Comparison of ENCODE assay signal across 26 mouse cellular contexts in the genomic region with DNA sequence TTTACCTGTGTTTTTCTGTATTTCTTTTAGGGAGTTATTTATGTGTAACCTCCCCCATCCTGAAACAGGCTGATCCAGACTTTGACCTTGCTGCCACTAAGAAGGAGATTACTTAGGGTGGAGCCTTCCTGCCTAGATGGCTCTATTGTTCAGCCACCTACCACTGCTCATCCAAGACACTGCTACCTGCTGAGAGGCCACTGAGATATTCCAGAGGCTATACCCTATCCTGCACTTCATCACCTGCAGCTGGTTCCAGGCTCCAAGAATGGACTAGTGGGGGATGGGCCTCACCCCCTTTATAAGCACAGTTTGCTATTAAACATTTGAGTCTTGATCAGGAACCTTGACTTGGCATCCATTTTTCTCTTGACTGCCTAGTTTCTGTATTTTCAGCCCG.
DNase-seq lines count a peak whose midpoint lies in the region; ATAC-seq and TF ChIP-seq lines count a peak whose summit lies in the region.
"Had no signal": no experiment of that assay in that cellular context is flagged by ENCODE, and none has a peak within 500 bp of the region (broad histone marks: within the 10 kb centered on the region; RNA-seq: fewer than 3 reads in every experiment).

No protein-coding gene starts in this region.

- no peaks in the 10 kb centered on the region for H3K9me3 ChIP-seq in ES-E14 (ENCODE audit: control insufficient read depth, insufficient read depth, low read depth, low read length)
- no peaks in the 10 kb centered on the region for H3K9me3 ChIP-seq in heart, embryonic 11.5 days (replicated peaks; ENCODE audit: control insufficient read depth, low read length)
- no peaks in the 10 kb centered on the region for H3K9me3 ChIP-seq in forebrain, embryonic 12.5 days
- H3K9me3 ChIP-seq: G1E had no signal

- no peaks in the 10 kb centered on the region for H3K36me3 ChIP-seq in ES-E14 (ENCODE audit: control insufficient read depth, insufficient read depth, low read length, poor library complexity, severe bottlenecking)
- H3K36me3 ChIP-seq in heart, embryonic 11.5 days (ENCODE audit: control insufficient read depth, insufficient read depth, low read length): no peaks in the 10 kb centered on the region
- no peaks in the 10 kb centered on the region for H3K36me3 ChIP-seq in forebrain, embryonic 12.5 days (replicated peaks)
- H3K36me3 ChIP-seq: G1E had no signal

- no peak overlapping the region for H3K4me3 ChIP-seq in ES-E14 (ENCODE audit: insufficient read depth in 1 of 2, low read depth in 1 of 2, low read length in 2 of 2, poor library complexity in 1 of 2, severe bottlenecking in 1 of 2)
- H3K4me3 ChIP-seq in heart, embryonic 11.5 days (ENCODE audit: low read depth, low read length): no peak overlapping the region
- no peak overlapping the region for H3K4me3 ChIP-seq in forebrain, embryonic 12.5 days (replicated peaks)

- WGBS in heart, embryonic 11.5 days (ENCODE audit: insufficient replicate concordance): 79% methylated on average over 1 of the region's 1 CpGs
- WGBS in forebrain, embryonic 12.5 days: 93% methylated on average over 1 of the region's 1 CpGs

- no peak for ATAC-seq in heart, embryonic 11.5 days (replicated peaks; ENCODE audit: insufficient number of reproducible peaks, low FRiP score, low TSS enrichment)
- no peak for ATAC-seq in forebrain, embryonic 12.5 days (ENCODE audit: low FRiP score)
- ATAC-seq: activated CD4-positive, CD25-positive, alpha-beta regulatory T cell, adult 4 months; CD4-positive, CD25-positive, alpha-beta regulatory T cell, adult 4 months; Patski had no signal

- peak overlapping the region; percentile 74 for H3K27ac ChIP-seq in ES-E14 (ENCODE audit: insufficient read depth, low read depth, low read length, poor library complexity, severe bottlenecking)
- no peak overlapping the region for H3K27ac ChIP-seq in heart, embryonic 11.5 days (ENCODE audit: low read depth, low read length)
- no peak overlapping the region for H3K27ac ChIP-seq in forebrain, embryonic 12.5 days

- H3K9ac ChIP-seq in ES-E14 (ENCODE audit: insufficient read depth, low read depth, low read length, poor library complexity, severe bottlenecking): no peak overlapping the region
- no peak overlapping the region for H3K9ac ChIP-seq in heart, embryonic 11.5 days (ENCODE audit: low read depth, low read length)
- H3K9ac ChIP-seq in forebrain, embryonic 12.5 days: no peak overlapping the region

- in situ Hi-C loops in ES-E14 (cut with MboI; ENCODE audit: low sequenced_read_pairs in 2 of 2, unreplicated experiment in 2 of 2): no loop called here

- no peaks in the 10 kb centered on the region for H3K4me1 ChIP-seq in ES-E14 (ENCODE audit: control insufficient read depth in 2 of 2, insufficient read depth in 2 of 2, low read length in 2 of 2, poor library complexity in 1 of 2)
- no peaks in the 10 kb centered on the region for H3K4me1 ChIP-seq in heart, embryonic 11.5 days (ENCODE audit: control insufficient read depth, insufficient read depth, low read length)
- no peaks in the 10 kb centered on the region for H3K4me1 ChIP-seq in forebrain, embryonic 12.5 days

- DNase-seq in ES-CJ7 (ENCODE audit: low read depth, low spot score) (peak; percentile 76), ES-E14 (ENCODE audit: low read depth, low spot score) (no peak), R1 (ENCODE audit: low read depth, low spot score) (peak; percentile 78), ZHBTc4 (ENCODE audit: low read depth, low spot score) (peak; percentile 64)
- DNase-seq in natural killer cell, adult 2 months (ENCODE audit: low spot score in 2 of 2): no peak
- no peak for DNase-seq in cerebellum, adult 18-20 months
- DNase-seq: adrenal gland, adult 2 months; adrenal gland, adult 8-10 months; adrenal gland, postnatal 10 days; adrenal gland, postnatal 14 days; adrenal gland, postnatal 25 days; adrenal gland, postnatal 36 days; B cell, adult 2 months; cerebellum, adult 11 months; cerebellum, adult 11-12 months; cerebellum, adult 2 months; cerebellum, adult 8-10 months; cerebellum, adult 9-10 months; cerebellum, adult 9-11 months had no signal

- no peak overlapping the region for H3K4me2 ChIP-seq in heart, embryonic 11.5 days
- no peak overlapping the region for H3K4me2 ChIP-seq in forebrain, embryonic 12.5 days

- H3K27me3 ChIP-seq in heart, embryonic 11.5 days (ENCODE audit: control insufficient read depth, insufficient read depth, low read length): no peaks in the 10 kb centered on the region
- no peaks in the 10 kb centered on the region for H3K27me3 ChIP-seq in forebrain, embryonic 12.5 days
- H3K27me3 ChIP-seq: CH12.LX, Patski had no signal

TF ChIP-seq in ES-E14, 5 proteins besides CTCF, POLR2A, EP300 and RAD21:
- TF ChIP-seq MAFK (IDR thresholded peaks at IDR 0.05; ENCODE audit: insufficient read depth, low read depth, low read length): no peak
- TF ChIP-seq HCFC1 (IDR thresholded peaks at IDR 0.05; ENCODE audit: borderline replicate concordance, insufficient read depth, low read length): no peak
- no peak for TF ChIP-seq CHD2 (IDR thresholded peaks at IDR 0.05; ENCODE audit: low read depth, low read length)
- TF ChIP-seq ZNF384 (IDR thresholded peaks at IDR 0.05; ENCODE audit: low read depth, low read length): no peak
- TF ChIP-seq ZC3H11A (IDR thresholded peaks at IDR 0.05; ENCODE audit: borderline replicate concordance, low read depth, low read length): no peak

Comparison
In these comparisons a context has a peak if more than half of its experiments do, and no peak if none do; other contexts are left out.
1. DNase-seq: peak in ES-CJ7 (single experiment), R1 (single experiment) and ZHBTc4 (single experiment); none in ES-E14 (single experiment), natural killer cell, adult 2 months (0 of 2) and cerebellum, adult 18-20 months (0 of 2).